Mouse (Mus musculus) limb, embryonic 11.5 days (tissue): ENCODE measurements around the gene G6pdx. TPM values are rescaled to one million over a fixed set of nuclear protein-coding genes. Genes with fewer than 3 reads are reported as not detected.
A peak's percentile ranks its signal among the peaks of the same experiment; 100 is the strongest.

Experiments used
- ATAC-seq: fragments of 200-750 bp; cut with Nextera tagmentation; 2 replicates; pipeline ENCODE4 v1.8.0; 2017; ENCODE audit warnings: low read depth; ENCODE audit not compliant: insufficient number of reproducible peaks, low FRiP score, low TSS enrichment
- DNase-seq: peaks from one replicate; pipeline ENCODE4 v3.0.0-alpha.2; 2015; ENCODE audit warnings: low spot score
- H3K27ac ChIP-seq: fragments of 300-500 bp; sonication (generic); replicated peaks from 2 replicates; pipeline ENCODE4 v1.5.1; 2014; ENCODE audit warnings: low read depth, mild to moderate bottlenecking, low read length
- H3K27me3 ChIP-seq: fragments of 300-500 bp; sonication (generic); 2 replicates; pipeline ENCODE4 v1.6.1; 2014; ENCODE audit warnings: mild to moderate bottlenecking, low read length, mixed read lengths; ENCODE audit not compliant: control insufficient read depth, insufficient read depth
- H3K36me3 ChIP-seq: fragments of 300-500 bp; sonication (generic); 2 replicates; pipeline ENCODE4 v1.6.1; 2014; ENCODE audit warnings: mild to moderate bottlenecking, low read length, moderate library complexity, mixed read lengths; ENCODE audit not compliant: control insufficient read depth, insufficient read depth
- H3K4me1 ChIP-seq: fragments of 300-500 bp; sonication (generic); 2 replicates; pipeline ENCODE4 v1.6.1; 2014; ENCODE audit warnings: low read length, mixed read lengths; ENCODE audit not compliant: control insufficient read depth, insufficient read depth
- H3K4me2 ChIP-seq: fragments of 300-500 bp; sonication (generic); 2 replicates; pipeline ENCODE4 v1.6.1; 2014; ENCODE audit warnings: low read depth, mild to moderate bottlenecking, moderate library complexity; ENCODE audit not compliant: severe bottlenecking
- H3K4me3 ChIP-seq: fragments of 300-500 bp; sonication (generic); 2 replicates; pipeline ENCODE4 v1.5.1; 2014; ENCODE audit warnings: low read depth, low read length
- H3K9ac ChIP-seq: fragments of 300-500 bp; sonication (generic); 2 replicates; pipeline ENCODE4 v1.6.1; 2014; ENCODE audit warnings: mild to moderate bottlenecking, low read length
- H3K9me3 ChIP-seq: fragments of 300-500 bp; sonication (generic); 2 replicates; pipeline ENCODE4 v1.6.1; 2016; ENCODE audit warnings: low read length; ENCODE audit not compliant: control insufficient read depth
- WGBS: fragments of 180-500 bp; shearing (Covaris S2); extraction: QIAGEN DNeasy Blood & Tissue Kit; methylation state at CpG from one replicate; pipeline ENCODE4 v1.1.7; 2014; 5-methylcytosine and 5-hydroxymethylcytosine counted together
- polyA plus RNA-seq: library from polyadenylated mRNA; unstranded; fragments of >200 nt; fragmentation: Nextera tagmentation; extraction: Ambion mirVana; gene quantifications from 2 replicates; pipeline ENCODE4 v1.2.1, GENCODE M21; 2014

Gene G6pdx
- polyA plus RNA-seq, result 49.1 and 57.9 TPM in 2 replicates

DNA sequence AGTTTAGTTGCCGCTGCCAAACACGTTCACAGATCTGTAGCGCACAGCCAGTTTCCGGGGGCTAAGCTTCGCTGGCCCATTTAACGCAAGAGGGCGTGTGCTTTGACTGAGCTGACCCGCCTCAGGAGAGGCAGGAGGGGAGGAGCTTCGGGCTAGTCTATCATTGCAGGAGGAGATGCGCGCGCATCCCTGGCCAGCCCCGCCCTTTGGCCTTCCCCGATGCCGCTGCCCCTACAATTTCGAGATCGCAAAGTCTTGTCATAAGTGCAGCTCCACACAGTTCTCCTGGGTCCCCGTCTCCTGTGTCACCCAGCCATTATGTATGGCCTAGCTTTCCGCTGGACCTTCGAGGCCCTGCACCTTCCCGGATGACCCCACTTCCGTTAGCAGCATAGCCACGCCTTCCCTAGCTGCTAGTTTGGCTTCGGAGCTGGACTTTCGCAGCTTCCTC is at the start of gene G6pdx:
TSS of gene G6pdx (minus strand) at position 369 of the 451 bp plus-strand sequence.
- H3K36me3 ChIP-seq, result no peaks in the 10 kb centered on the region
- peak; percentile 86 for DNase-seq

DNA sequence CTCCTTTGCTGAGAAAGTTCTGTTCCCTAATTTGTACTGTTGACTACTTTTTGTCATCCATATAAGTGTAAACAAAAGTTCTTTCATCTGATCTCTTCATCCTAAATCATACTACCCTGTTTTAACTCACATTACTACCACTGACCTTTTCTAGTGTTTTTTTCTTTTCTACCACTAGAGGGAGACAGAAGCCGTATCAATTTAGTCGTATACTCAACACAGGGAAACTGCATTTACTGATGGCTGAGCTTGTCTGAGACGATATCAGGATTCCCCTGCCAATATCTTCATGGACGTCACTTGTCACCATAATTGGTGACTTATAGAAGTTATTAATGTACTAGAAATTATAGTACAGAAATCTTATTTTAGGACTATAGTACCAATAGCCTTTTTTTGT is 23.8 kb upstream of the G6pdx start:
- H3K9ac ChIP-seq, result no peak overlapping the region
- no peak overlapping the region for H3K4me2 ChIP-seq
- no peak for ATAC-seq
- DNase-seq, result no peak
- 11% methylated on average over 4 of the region's 4 CpGs for WGBS
- H3K4me3 ChIP-seq, result no peak overlapping the region
- no peak overlapping the region for H3K27ac ChIP-seq
- no peaks in the 10 kb centered on the region for H3K27me3 ChIP-seq
- no peaks in the 10 kb centered on the region for H3K4me1 ChIP-seq
- no peaks in the 10 kb centered on the region for H3K9me3 ChIP-seq
- H3K36me3 ChIP-seq, result no peaks in the 10 kb centered on the region

More for the DNA sequence above, at the start of gene G6pdx:
- H3K9ac ChIP-seq, result peak within 1 kb of the TSS; percentile 51
- H3K9me3 ChIP-seq, result no peaks in the 10 kb centered on the region
- ATAC-seq, result peak; percentile 88
- WGBS, result 16% methylated on average over 24 of the region's 25 CpGs
- H3K4me1 ChIP-seq, result no peaks in the 10 kb centered on the region
- H3K27ac ChIP-seq, result peak within 1 kb of the TSS; percentile 47; the same call in 1 of the 2 replicates
- no peaks in the 10 kb centered on the region for H3K27me3 ChIP-seq
- peak within 1 kb of the TSS; percentile 54 for H3K4me2 ChIP-seq
- H3K4me3 ChIP-seq, result peak within 1 kb of the TSS; percentile 50

DNA sequence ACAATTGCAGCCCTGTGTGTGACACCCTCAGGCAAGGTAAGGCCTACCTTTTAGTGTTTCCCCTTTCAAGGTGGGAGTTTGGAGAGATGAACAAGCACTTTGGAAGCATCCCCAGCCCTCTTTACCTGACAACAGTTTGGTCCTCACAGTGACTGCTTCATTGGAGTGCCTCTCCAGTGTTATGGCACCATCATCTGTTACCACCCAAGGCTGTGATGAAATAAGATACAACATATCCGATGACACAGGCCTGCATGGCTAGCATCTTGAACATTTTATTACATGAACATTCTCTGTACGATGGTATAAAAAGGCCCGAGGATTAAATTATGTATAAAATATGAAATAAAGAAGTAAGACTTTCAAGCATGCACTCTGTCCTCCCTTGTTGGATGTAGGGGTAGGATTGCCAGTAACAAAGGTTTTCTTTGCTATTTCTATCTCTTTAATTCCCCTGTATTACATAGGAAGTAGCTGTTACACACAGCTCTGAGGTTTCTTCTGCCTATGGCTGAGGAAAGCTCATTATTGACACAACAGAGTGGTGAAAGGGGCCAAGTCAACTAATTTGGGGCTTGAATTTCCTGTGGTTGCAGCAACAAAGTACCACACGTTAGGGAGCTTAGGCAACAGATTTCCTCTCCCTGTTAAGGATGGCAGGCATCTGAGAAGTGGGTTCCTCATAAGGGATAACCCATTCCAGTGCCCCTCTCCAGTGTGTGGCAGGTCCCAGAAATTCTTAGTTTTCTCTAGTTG is 22.3 kb upstream of the G6pdx start:
- no peaks in the 10 kb centered on the region for H3K36me3 ChIP-seq
- no peak overlapping the region for H3K4me2 ChIP-seq
- 79% methylated on average over 4 of the region's 4 CpGs for WGBS
- no peak overlapping the region for H3K4me3 ChIP-seq
- no peak for ATAC-seq
- H3K9ac ChIP-seq, result no peak overlapping the region
- H3K27me3 ChIP-seq, result no peaks in the 10 kb centered on the region
- no peaks in the 10 kb centered on the region for H3K4me1 ChIP-seq
- no peak for DNase-seq
- H3K27ac ChIP-seq, result no peak overlapping the region
- H3K9me3 ChIP-seq, result no peaks in the 10 kb centered on the region

- WGBS, result 16% methylated on average over 22 of the region's 22 CpGs
- Histone ChIP-seq H3K4me2 (peak overlapping the region; percentile 54), H3K4me3 (peak overlapping the region; percentile 50), H3K9me3 (no peaks in the 10 kb centered on the region), H3K27ac (peak overlapping the region; percentile 47; the same call in 1 of the 2 replicates), H3K9ac (peak overlapping the region; percentile 51), H3K27me3 (no peaks in the 10 kb centered on the region), H3K4me1 (no peaks in the 10 kb centered on the region), H3K36me3 (no peaks in the 10 kb centered on the region)
- peak; percentile 73 for DNase-seq
- ATAC-seq, result peak; percentile 55
These were observed 362 bp upstream of the G6pdx start for GRCm38 (mm10) chrX:74429290-74429821.

DNA sequence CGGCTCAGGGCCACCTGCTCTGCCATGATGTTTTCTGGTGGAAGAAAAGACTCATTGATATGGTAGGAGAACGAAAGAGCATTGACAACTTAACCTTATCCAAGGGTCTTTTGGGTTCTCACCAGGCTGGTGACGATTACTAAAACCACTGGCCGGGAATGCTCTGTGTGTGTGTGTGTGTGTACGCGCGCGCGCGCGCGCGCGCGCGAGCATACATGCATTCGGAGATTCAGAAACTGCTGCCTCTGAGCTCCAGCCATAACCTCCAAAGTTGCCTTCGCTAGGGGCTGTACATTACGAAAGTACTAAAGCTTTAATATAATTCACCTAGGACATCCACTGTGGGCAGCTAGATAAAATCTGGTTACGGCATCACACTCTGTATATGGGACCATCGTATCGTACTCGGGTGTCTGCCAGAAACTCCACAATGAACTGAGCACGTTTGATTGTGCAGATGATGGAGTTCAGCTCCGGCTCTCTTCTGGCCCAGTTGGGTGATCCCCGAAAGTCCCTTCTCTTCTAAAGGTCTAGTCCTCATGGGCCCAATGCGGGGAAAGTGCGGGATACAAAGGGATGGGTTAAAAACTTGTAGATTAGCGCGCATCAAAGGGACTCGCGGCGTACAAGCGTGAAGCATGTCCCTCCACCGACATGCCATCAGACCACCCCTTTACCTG is 708 bp downstream of the G6pdx start:
- H3K36me3 ChIP-seq, result no peaks in the 10 kb centered on the region
- peak overlapping the region; percentile 54 for H3K4me2 ChIP-seq
- H3K4me3 ChIP-seq, result peak overlapping the region; percentile 50
- peak; percentile 58; the same call in 1 of the 2 replicates for ATAC-seq
- no peaks in the 10 kb centered on the region for H3K9me3 ChIP-seq
- no peak overlapping the region for H3K27ac ChIP-seq
- no peaks in the 10 kb centered on the region for H3K4me1 ChIP-seq
- H3K9ac ChIP-seq, result peak overlapping the region; percentile 49
- peak; percentile 21 for DNase-seq
- no peaks in the 10 kb centered on the region for H3K27me3 ChIP-seq
- WGBS, result 30% methylated on average over 35 of the region's 35 CpGs

- no peak overlapping the region for H3K4me3 ChIP-seq
- H3K36me3 ChIP-seq, result no peaks in the 10 kb centered on the region
- H3K9ac ChIP-seq, result no peak overlapping the region
- no peaks in the 10 kb centered on the region for H3K27me3 ChIP-seq
- H3K4me1 ChIP-seq, result no peaks in the 10 kb centered on the region
- WGBS, result 80% methylated on average over 3 of the region's 3 CpGs
- no peak overlapping the region for H3K27ac ChIP-seq
- H3K9me3 ChIP-seq, result no peaks in the 10 kb centered on the region
- ATAC-seq (no peak), DNase-seq (no peak)
- H3K4me2 ChIP-seq, result no peak overlapping the region
These were observed 1.9 kb downstream of the G6pdx start for GRCm38 (mm10) chrX:74427116-74427515.

DNA sequence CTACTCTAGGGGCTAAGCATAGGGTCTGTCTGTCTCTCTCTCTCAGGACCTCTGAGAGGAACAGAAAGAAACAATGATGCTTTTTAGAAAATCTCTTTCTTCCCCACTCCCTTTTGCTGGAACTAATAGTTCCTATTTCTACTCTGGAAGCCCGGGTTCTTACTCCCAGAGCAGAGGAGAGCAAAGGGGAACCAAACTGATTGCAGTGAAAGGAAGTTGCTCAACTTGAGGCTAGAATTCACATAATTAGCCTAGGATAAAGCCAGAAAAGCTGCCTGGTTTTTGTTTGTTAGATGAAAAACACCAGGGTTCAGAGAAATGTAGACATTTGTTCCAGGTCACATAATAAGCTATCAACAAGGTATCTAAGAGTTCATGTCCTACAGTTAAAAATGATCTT is 2.7 kb downstream of the G6pdx start:
- no peak for ATAC-seq
- WGBS, result 83% methylated on average over 1 of the region's 1 CpGs
- Histone ChIP-seq H3K4me1 (no peaks in the 10 kb centered on the region), H3K4me3 (no peak overlapping the region), H3K27ac (no peak overlapping the region), H3K4me2 (no peak overlapping the region), H3K9ac (no peak overlapping the region), H3K9me3 (no peaks in the 10 kb centered on the region), H3K27me3 (no peaks in the 10 kb centered on the region), H3K36me3 (no peaks in the 10 kb centered on the region)
- DNase-seq, result no peak

DNA sequence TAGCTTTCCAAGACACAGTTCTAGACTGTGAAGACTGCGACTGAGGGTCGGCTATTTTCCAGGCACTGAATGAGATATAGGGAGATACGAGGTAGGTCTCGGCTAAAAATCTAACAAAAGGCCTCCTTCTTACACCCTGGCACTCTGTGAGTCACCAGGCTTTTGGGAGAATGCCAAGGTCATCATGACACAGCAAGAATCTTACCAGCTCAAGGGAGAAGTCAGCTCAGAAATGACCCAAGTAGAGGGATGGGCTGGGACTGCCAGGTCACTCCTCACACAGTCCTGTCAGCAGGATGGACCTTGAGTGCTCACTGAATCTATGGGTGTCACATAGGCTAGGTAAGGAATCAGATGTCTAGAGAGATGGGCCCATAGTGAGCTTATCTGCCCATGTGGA is 3.8 kb downstream of the G6pdx start:
- no peak overlapping the region for H3K9ac ChIP-seq
- H3K9me3 ChIP-seq, result no peaks in the 10 kb centered on the region
- no peaks in the 10 kb centered on the region for H3K4me1 ChIP-seq
- no peak overlapping the region for H3K27ac ChIP-seq
- H3K36me3 ChIP-seq, result no peaks in the 10 kb centered on the region
- no peak for ATAC-seq
- no peak overlapping the region for H3K4me2 ChIP-seq
- H3K4me3 ChIP-seq, result no peak overlapping the region
- WGBS, result 93% methylated on average over 4 of the region's 4 CpGs
- DNase-seq, result no peak
- no peaks in the 10 kb centered on the region for H3K27me3 ChIP-seq
